Mouse (Mus musculus): Measurements from ENCODE around the gene Mark4.

GRCm38 (mm10) chr7:19413525-19413924 is 45.1 kb downstream of the Mark4 start:
- TF ChIP-seq CTCF (IDR thresholded peaks at IDR 0.05) (no peak), EP300 (IDR thresholded peaks at IDR 0.05) (no peak)

Data from lung, postnatal 0 days (tissue).